Mouse (Mus musculus) kidney, adult 2 months (tissue): ENCODE measurements at regions not wholly inside any gene's neighbourhood (a gene's known extent, or its start where the extent isn't known, plus 50 kb on each side); places are given as distances from the start of the nearest gene placed in this dataset.

Experiments
- CTCF ChIP-seq: fragments of 200-500 bp; conservative IDR thresholded peaks from 2 replicates; pipeline ENCODE4 v1.5.1; 2011; ENCODE audit warnings: low read depth, mild to moderate bottlenecking, control low read depth, low read length, moderate library complexity, mixed read lengths; ENCODE audit not compliant: insufficient read depth, insufficient read length
- POLR2A ChIP-seq: fragments of 200-500 bp; IDR thresholded peaks from one replicate; pipeline ENCODE4 v1.6.1; 2011; ENCODE audit warnings: low read depth, low read length, control low read depth

DNA sequence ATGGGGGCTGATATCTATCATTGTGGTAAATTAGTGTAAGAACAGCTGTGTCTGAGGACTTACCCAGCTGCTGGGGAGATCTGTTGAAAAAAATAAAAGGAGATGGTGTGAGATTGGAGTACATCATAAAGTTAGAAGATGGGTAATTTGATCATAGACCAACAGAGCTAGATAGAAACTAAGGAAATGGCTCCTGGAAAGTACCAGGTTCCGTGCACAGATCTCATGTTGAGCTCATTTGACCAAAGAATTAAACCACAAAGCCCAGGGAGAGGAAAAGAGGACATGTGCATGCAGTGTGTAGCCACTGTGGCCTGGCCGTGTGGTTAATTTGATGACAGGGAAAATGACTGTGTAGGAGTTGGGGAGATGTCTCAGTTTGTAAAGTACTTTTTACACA lies 335.3 kb upstream of the Slc24a5 start:
- TF ChIP-seq POLR2A, result no peak
- no peak for TF ChIP-seq CTCF
